Mouse (Mus musculus): ENCODE measurements around the gene Snupn. TPM values are rescaled to one million over a fixed set of nuclear protein-coding genes. Genes with fewer than 3 reads are reported as not detected.
"Not testable (repeated sequence)": the region's sequence is repeated elsewhere in the genome, so short reads cannot be mapped to it uniquely, and the experiment has no call there.

Snupn gene
- polyA plus RNA-seq, 1 experiment from 2014 or later, result 28.7 TPM

DNA sequence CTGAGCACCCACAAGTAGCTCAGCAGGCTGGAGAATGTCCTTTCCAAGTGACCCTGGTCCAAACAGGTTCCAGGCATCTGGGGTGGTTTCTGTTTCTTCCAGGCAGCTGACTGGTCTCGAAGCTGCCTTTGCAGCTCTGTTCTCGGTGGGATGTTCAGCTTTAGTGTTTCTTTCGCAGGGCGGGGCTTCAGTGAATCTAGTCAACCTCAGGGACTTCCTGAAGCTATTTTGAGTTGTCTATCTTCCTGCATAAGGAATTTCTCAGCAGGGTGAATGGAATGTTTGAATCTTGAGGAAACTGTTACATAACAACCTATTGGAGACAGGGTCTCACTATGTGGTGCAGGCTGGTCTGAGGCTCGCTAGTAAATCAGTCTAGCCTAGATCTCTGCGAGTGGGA is 29.5 kb downstream of the Snupn start:
- whole genome bisulfite sequencing, result 91% methylated on average over 6 of the region's 6 CpGs
- ATAC-seq (ENCODE audit: low FRiP score, low read depth), result no peak
- H3K27ac ChIP-seq, result no peak overlapping the region
- no peaks in the 10 kb centered on the region for H3K9me3 ChIP-seq
- H3K9ac ChIP-seq, result no peak overlapping the region
- H3K4me1 ChIP-seq, result no peaks in the 10 kb centered on the region
- H3K4me2 ChIP-seq (replicated peaks), result no peak overlapping the region
- H3K27me3 ChIP-seq (replicated peaks), result no peaks in the 10 kb centered on the region
- H3K36me3 ChIP-seq, result peaks cover 20% of the 10 kb centered on the region
- H3K4me3 ChIP-seq, result no peak overlapping the region

GRCm38 (mm10) chr9:56981502-56981901 is 30.8 kb downstream of the Snupn start:
- no peak overlapping the region for H3K27ac ChIP-seq
- no peak overlapping the region for H3K9ac ChIP-seq
- no peak overlapping the region for H3K4me3 ChIP-seq
- 86% methylated on average over 1 of the region's 1 CpGs for WGBS
- ATAC-seq (ENCODE audit: low FRiP score, low read depth), result no peak
- H3K27me3 ChIP-seq (replicated peaks), result no peaks in the 10 kb centered on the region
- no peaks in the 10 kb centered on the region for H3K9me3 ChIP-seq
- no peaks in the 10 kb centered on the region for H3K4me1 ChIP-seq
- no peak overlapping the region for H3K4me2 ChIP-seq (replicated peaks)
- peaks cover 20% of the 10 kb centered on the region for H3K36me3 ChIP-seq

DNA sequence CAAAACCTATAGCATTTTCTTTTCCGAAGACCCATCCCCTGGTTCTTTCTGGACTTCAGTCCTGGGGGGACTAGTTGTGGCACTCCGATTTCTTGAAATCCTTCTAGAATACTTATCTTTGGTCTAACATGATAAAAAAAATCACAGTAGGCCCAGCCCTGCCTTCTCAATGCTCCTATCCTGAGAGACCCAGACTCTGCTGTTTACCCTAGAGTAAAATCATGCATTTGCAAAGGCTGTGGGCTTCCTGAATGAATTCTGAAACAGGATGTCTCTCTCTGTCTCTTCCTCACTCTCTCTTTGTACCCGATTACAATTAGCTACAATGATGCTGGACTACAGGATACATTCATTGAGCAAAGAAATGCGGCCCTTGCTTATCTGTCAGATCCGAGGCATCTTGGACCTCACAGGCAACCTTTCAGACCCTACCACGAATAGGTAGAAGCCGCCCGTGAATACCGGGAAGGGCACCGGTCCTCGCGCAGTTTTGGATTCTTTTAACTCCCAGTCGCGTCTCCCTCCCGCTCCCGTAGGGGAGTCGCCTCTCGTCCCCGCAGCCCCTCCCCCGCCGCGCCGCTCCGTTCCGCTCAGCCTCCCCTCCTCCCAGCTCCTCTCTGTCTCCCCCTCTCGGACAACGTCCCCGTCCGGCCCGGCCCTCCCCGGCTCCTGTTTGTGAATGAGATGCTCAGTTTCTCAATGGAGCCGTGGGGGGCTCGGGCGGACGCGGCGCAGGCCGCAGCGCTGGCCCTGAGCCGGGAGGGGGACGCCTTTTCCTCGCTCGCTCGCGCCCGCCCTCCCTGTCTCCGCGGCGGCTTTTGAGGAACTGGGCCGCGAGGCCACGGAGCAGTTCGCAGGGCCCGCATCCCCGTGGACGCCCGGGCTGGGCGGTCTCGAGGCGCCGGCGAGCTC is 43.9 kb downstream of the Snupn start, which contains the start of gene Ptpn9:
Ptpn9 (plus strand) TSS at position 638 of the 912 bp plus-strand sequence.
- Histone ChIP-seq H3K4me3 (peak within 1 kb of the TSS; percentile 95), H3K36me3 (no peaks in the 10 kb centered on the region), H3K27ac (peak within 1 kb of the TSS; percentile 88), H3K27me3 (replicated peaks) (no peaks in the 10 kb centered on the region), H3K4me1 (peaks cover 9% of the 10 kb centered on the region; the same call in 1 of the 2 replicates), H3K9me3 (no peaks in the 10 kb centered on the region), H3K9ac (peak within 1 kb of the TSS; percentile 97), H3K4me2 (replicated peaks) (peak within 1 kb of the TSS; percentile 79)
- peak; percentile 98 for ATAC-seq (ENCODE audit: low FRiP score, low read depth)
- WGBS, result 3% methylated on average over 62 of the region's 62 CpGs

DNA sequence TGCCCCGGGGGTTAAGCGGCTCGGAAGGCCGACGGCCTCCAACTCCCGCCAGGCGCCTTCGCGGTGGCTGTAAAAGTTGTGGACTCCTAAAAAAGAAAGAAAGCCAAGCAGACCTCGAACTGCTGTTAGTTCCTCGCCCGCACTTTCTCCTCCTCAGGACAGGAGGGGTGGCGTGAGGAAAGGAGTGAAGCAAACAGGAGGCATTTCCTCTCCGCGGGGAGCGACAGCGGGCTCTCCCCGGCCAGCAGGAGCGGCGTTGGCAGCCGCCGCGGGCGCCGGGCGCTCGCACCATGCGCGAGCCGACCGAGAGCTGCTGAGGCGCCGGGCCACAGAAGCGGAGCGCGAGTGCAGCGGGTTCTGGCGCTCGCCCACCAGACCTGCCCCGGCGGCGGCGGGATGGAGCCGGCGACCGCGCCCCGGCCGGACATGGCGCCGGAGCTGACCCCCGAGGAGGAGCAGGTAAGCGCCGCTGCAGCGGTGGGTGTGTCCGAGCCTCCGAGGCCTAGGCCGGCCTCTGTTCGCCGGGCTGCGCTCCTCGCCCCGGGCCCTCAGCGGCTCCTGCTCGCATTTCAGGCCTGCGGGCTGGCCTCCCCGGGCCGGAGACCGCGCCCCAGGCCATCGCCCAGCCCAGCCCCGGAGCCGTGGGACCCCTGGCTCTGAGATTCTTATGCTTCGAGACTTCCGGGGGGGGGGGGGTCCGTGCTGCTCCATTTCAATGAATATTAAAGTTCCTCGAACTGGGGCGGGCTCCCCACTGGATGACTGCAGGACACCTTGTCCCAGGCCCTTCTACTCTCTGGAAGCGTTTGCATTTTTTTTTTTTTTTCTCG is 44.7 kb downstream of the Snupn start:
- H3K27ac ChIP-seq, result peak overlapping the region; percentile 88
- WGBS, result under 1% methylated on average over 80 of the region's 80 CpGs
- H3K9ac ChIP-seq, result peak overlapping the region; percentile 97
- H3K27me3 ChIP-seq (replicated peaks), result no peaks in the 10 kb centered on the region
- peak overlapping the region; percentile 95 for H3K4me3 ChIP-seq
- H3K36me3 ChIP-seq, result no peaks in the 10 kb centered on the region
- peak overlapping the region; percentile 79 for H3K4me2 ChIP-seq (replicated peaks)
- peaks cover 9% of the 10 kb centered on the region; the same call in 1 of the 2 replicates for H3K4me1 ChIP-seq
- no peaks in the 10 kb centered on the region for H3K9me3 ChIP-seq
- ATAC-seq (ENCODE audit: low FRiP score, low read depth), result peak; percentile 73

- H3K36me3 ChIP-seq, result no peaks in the 10 kb centered on the region
- H3K9me3 ChIP-seq, result no peaks in the 10 kb centered on the region
- H3K4me1 ChIP-seq, result peaks cover 9% of the 10 kb centered on the region; the same call in 1 of the 2 replicates
- peak overlapping the region; percentile 88; the same call in 1 of the 2 replicates for H3K27ac ChIP-seq
- peak overlapping the region; percentile 79 for H3K4me2 ChIP-seq (replicated peaks)
- no peak for ATAC-seq (ENCODE audit: low FRiP score, low read depth)
- peak overlapping the region; percentile 95 for H3K4me3 ChIP-seq
- no peaks in the 10 kb centered on the region for H3K27me3 ChIP-seq (replicated peaks)
- H3K9ac ChIP-seq, result peak overlapping the region; percentile 97
- under 1% methylated on average over 5 of the region's 5 CpGs for WGBS
These were observed 45.3 kb downstream of the Snupn start for GRCm38 (mm10) chr9:56996028-56996346.

DNA sequence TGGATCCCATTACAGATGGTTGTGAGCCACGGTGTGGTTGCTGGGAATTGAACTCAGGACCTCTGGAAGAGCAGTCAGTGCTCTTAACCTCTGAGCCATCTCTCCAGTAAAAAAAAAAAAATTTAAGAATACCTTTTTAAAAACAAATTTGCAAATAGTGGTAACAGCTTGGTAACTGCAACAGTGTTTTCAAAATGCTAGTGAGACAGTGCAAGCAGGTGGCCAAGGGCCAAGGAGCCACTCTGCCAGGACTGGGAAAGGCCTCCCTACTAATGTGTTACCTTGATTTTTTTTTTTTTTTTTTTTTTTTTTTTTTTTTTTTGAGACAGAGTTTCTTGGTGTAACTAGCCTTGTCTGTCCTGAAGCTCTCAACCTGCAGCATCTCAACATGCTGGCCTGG is 46.5 kb downstream of the Snupn start:
- H3K4me2 ChIP-seq (replicated peaks); H3K36me3 ChIP-seq; H3K9me3 ChIP-seq; H3K4me3 ChIP-seq; H3K27ac ChIP-seq; H3K4me1 ChIP-seq; ATAC-seq (ENCODE audit: low FRiP score, low read depth); H3K27me3 ChIP-seq (replicated peaks); H3K9ac ChIP-seq: not testable (repeated sequence)
- 90% methylated on average over 1 of the region's 1 CpGs for WGBS

DNA sequence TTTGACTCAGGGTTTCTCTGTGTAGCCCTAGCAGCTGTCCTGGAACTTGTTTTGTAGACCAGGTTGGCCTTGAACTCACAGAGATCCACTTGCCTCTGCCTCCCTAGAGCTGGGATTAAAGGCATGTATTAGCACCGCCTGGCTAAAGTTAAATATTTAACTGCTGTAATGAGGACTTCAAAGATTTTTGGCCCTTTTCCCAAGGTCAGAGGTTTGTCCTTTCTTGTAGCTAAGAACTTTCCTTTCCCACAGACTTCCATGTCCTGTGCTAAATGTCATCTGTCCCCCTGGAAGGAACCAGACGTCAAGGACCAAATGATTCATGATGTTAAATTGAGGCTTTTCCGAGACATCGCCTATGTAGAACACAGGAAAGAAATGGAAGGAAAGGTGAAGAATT is 52.3 kb downstream of the Snupn start:
- no peak overlapping the region for H3K4me3 ChIP-seq
- no peaks in the 10 kb centered on the region for H3K9me3 ChIP-seq
- H3K9ac ChIP-seq, result no peak overlapping the region
- 77% methylated on average over 4 of the region's 4 CpGs for WGBS
- H3K36me3 ChIP-seq, result peaks cover 14% of the 10 kb centered on the region; the same call in 1 of the 2 replicates
- no peaks in the 10 kb centered on the region for H3K4me1 ChIP-seq
- no peaks in the 10 kb centered on the region for H3K27me3 ChIP-seq (replicated peaks)
- no peak overlapping the region for H3K4me2 ChIP-seq (replicated peaks)
- ATAC-seq (ENCODE audit: low FRiP score, low read depth), result no peak
- no peak overlapping the region for H3K27ac ChIP-seq

GRCm38 (mm10) chr9:57012393-57012792 is 61.7 kb downstream of the Snupn start:
- WGBS, result 77% methylated on average over 1 of the region's 1 CpGs
- H3K9ac ChIP-seq, result no peak overlapping the region
- no peaks in the 10 kb centered on the region for H3K9me3 ChIP-seq
- no peaks in the 10 kb centered on the region for H3K27me3 ChIP-seq (replicated peaks)
- no peak for ATAC-seq (ENCODE audit: low FRiP score, low read depth)
- no peak overlapping the region for H3K4me3 ChIP-seq
- H3K4me1 ChIP-seq, result no peaks in the 10 kb centered on the region
- H3K36me3 ChIP-seq, result peaks cover 16% of the 10 kb centered on the region
- H3K27ac ChIP-seq, result no peak overlapping the region
- no peak overlapping the region for H3K4me2 ChIP-seq (replicated peaks)

DNA sequence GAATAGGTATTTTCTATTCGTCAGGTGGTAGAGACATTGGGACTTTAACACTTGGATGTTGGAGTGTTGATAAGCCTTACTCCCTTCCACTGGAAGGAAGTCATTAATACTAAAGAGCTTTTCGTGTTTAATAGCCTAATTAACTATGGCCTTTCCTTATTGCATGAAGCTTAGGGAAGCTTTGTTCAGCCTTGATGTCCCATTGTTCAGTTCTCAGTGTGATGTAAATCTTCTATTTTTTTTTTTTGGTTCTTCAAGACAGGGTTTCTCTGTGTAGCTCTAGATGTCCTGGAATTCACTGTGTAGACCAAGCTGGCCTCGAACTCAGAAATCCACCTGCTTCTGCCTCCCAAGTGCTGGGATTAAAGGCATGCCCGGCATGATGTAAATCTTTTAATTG is 62.2 kb downstream of the Snupn start:
- Histone ChIP-seq H3K4me2 (replicated peaks) (no peak overlapping the region), H3K4me1 (no peaks in the 10 kb centered on the region), H3K27me3 (replicated peaks) (no peaks in the 10 kb centered on the region), H3K9ac (no peak overlapping the region), H3K27ac (no peak overlapping the region), H3K4me3 (no peak overlapping the region), H3K9me3 (no peaks in the 10 kb centered on the region), H3K36me3 (peaks cover 14% of the 10 kb centered on the region)
- WGBS, result 92% methylated on average over 4 of the region's 4 CpGs
- ATAC-seq (ENCODE audit: low FRiP score, low read depth), result no peak

DNA sequence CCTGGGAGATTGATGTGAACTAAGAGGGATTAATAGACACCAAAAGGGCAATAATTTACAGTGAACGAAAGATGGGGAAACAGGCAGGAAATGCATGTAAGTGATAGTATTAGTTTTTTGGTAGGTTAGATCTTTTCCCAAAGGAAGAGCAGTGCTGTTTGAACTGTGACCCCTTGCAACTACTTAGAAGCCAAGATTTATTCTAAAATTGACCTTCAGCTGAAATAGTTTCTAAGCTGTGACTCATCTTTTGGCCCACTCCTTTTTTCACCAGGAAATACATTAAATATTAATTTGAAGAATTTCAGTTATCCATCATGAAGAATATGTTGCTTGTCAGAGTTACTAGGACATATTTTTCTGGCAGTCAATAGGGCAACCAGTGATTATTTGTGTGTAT is 63.1 kb downstream of the Snupn start:
- no peaks in the 10 kb centered on the region for H3K4me1 ChIP-seq
- H3K4me3 ChIP-seq, result no peak overlapping the region
- no peak for ATAC-seq (ENCODE audit: low FRiP score, low read depth)
- no peak overlapping the region for H3K27ac ChIP-seq
- no peaks in the 10 kb centered on the region for H3K9me3 ChIP-seq
- WGBS, result 90% methylated on average over 1 of the region's 1 CpGs
- H3K9ac ChIP-seq, result no peak overlapping the region
- H3K27me3 ChIP-seq (replicated peaks), result no peaks in the 10 kb centered on the region
- peaks cover 14% of the 10 kb centered on the region for H3K36me3 ChIP-seq
- H3K4me2 ChIP-seq (replicated peaks), result no peak overlapping the region

GRCm38 (mm10) chr9:57014766-57015165 is 64.1 kb downstream of the Snupn start:
- H3K9me3 ChIP-seq, result no peaks in the 10 kb centered on the region
- H3K4me3 ChIP-seq, result no peak overlapping the region
- peaks cover 14% of the 10 kb centered on the region for H3K36me3 ChIP-seq
- ATAC-seq (ENCODE audit: low FRiP score, low read depth), result no peak
- no peak overlapping the region for H3K27ac ChIP-seq
- WGBS, result 86% methylated on average over 1 of the region's 1 CpGs
- no peak overlapping the region for H3K9ac ChIP-seq
- no peaks in the 10 kb centered on the region for H3K27me3 ChIP-seq (replicated peaks)
- no peaks in the 10 kb centered on the region for H3K4me1 ChIP-seq
- no peak overlapping the region for H3K4me2 ChIP-seq (replicated peaks)

DNA sequence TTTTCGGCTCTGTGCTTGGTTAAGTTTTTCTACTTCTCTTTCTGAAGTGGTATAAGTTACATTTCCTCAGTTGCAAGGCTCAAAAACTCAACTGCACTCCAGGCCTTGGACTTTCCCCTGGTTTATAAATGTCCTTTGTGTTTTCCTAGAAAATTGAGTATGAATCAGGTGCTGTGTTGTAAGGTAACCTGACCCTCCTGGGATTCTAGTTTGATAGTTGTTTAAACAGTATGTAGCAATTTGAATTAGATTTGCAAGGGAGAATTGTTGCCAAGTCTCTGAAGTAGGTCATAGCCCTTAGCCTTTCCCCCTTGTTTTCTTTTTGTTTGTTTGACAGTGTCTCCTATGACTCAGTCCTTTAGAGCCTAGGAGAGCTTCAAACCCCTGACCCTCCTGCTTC is 67.0 kb downstream of the Snupn start:
- no peaks in the 10 kb centered on the region for H3K27me3 ChIP-seq (replicated peaks)
- WGBS, result 80% methylated on average over 1 of the region's 1 CpGs
- no peak overlapping the region for H3K4me2 ChIP-seq (replicated peaks)
- no peak overlapping the region for H3K27ac ChIP-seq
- no peaks in the 10 kb centered on the region for H3K4me1 ChIP-seq
- ATAC-seq (ENCODE audit: low FRiP score, low read depth), result no peak
- no peak overlapping the region for H3K4me3 ChIP-seq
- H3K36me3 ChIP-seq, result peaks cover 28% of the 10 kb centered on the region
- H3K9me3 ChIP-seq, result no peaks in the 10 kb centered on the region
- H3K9ac ChIP-seq, result no peak overlapping the region

Data from neural tube, embryonic 12.5 days (tissue).